Mouse (Mus musculus) left cerebral cortex, adult 9 months (tissue): ENCODE measurements around the gene Lrwd1.
A peak's percentile ranks its signal among the peaks of the same experiment; 100 is the strongest.
"Not testable (repeated sequence)": the region's sequence is repeated elsewhere in the genome, so short reads cannot be mapped to it uniquely, and the experiment has no call there.

Source experiments
- DNase-seq, 2 experiments: peaks; one replicate each; pipeline ENCODE4 v3.0.0; 2022; ENCODE audit warnings: low spot score in 2 of 2

The Lrwd1 gene

DNA sequence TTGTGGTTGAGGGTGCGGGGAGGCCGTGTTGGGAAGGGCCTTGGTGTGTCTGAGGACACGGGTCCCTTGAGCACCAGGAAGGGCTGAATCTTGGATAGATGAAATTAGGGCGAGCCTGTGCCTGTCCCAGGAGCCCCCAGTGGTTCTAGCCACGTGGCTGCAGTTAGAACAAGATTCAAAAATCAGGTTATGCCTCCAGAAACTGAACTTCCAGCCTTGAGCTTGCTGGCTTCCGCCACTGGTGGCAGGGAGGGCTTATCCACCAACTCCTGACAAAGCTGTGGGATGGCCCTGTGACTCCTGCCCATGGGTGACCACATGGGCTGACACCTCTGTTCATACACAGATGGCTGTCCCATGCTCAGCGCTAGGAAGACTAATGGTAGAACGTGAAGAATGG, 11.8 kb upstream of the Lrwd1 start:
- no peak for DNase-seq

DNA sequence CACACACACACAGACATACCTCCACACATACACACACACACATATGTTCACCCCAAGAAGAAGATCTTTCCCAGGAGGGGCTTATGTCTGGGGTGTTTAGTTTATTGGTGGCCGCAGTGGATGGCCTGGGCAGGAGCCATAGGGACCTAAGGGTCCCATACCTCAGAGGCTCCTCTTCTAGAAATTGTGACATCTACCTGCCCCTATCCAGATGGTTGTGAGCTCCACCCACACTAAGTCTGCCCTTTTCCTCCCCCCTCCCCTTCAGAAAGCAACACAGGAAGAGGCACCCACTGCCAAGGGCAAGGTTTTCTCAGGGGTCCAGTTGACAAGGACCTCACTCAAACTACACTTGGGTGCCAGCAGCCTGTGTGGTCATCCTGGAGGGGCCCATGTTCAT, 11.1 kb upstream of the Lrwd1 start:
- no peak for DNase-seq

DNA sequence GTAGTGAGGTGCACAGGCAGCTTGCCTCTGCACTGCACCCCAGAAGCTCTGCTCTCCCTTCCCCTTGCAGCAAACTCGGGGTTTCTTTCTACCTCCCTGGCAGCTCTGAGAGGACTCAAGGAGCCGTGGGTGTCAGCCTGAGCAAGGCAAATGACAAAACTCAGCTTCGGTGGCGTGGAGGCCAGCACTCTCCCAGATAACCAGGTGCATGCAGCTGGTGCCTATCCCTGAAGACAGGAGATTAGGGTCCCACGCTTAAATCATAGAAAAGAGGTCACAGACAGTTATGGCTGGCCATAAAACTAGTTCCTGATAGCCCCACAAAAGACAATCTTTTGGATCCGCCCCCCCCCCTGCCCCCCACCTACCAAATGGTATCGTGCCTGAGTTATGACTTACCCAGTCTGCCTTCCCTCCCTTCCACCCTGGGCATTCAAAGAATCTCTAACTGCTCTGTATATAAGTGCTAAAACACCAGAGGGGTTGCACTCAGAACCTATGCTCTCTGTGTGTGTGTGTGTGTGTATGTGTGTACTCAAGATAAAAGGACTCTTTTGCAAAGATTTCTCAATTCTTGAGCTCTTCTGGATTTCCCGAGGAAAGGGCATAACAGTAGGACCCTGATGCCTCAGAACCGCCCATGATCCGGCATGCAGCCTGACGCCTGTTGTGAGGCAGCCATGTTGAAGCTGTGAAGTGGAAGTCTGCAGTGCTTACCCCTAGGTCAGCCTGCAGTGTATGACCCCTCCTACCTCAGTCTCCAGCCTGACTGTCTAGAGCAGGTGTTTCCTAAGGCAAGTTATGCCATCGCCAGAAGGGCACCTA, 8.9 kb upstream of the Lrwd1 start:
- no peak for DNase-seq

- DNase-seq: no peak
Observed at GRCm38 (mm10) chr5:136143161-136143755, 7.4 kb upstream of the Lrwd1 start.

DNA sequence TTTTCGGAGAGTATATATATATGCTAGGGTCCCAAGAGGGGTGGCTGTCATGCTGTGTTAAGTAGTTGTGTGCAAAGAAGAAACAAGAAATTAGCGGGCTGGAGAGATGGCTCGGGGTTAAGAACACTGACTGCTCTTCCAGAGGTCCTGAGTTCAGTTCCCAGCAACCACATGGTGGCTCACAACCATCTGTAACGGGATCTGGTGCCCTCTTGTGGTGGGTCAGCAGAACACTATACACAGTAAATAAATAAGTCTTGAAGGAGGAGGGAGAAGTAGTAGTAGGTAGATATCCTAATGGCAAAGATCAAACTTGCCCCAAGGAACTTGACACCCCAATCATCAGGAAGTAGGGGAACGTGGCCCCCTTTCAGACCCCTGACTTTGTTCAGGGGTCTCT, 6.9 kb upstream of the Lrwd1 start:
- DNase-seq: no peak

DNA sequence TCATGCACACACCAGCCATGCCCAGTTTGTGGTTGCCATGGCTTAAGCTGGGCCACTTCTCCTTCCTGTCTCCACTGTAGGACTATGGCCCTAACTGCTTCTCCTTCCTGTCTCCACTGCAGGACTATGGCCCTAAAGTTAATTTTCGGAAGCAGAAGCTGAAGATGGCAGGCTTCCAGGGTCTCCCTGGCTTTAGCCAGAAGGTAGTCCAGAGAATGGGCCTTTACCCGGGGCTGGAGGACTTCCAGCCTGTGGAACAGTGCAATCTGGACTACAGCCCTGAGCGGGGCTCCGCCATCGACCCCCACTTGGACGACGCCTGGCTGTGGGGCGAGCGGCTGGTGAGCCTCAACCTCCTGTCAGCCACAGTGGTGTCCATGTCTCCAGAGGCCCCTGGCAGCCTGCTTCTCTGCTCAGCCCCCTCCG, 4.2 kb upstream of the Lrwd1 start:
- DNase-seq: no peak

- DNase-seq: no peak
Observed at GRCm38 (mm10) chr5:136139393-136139792, 3.5 kb upstream of the Lrwd1 start.

GRCm38 (mm10) chr5:136137658-136138274, 1.9 kb upstream of the Lrwd1 start:
- peak in 1 of 2 experiments; percentile 27 for DNase-seq

GRCm38 (mm10) chr5:136136292-136136990, 567 bp upstream of the Lrwd1 start:
- no peak for DNase-seq

- DNase-seq: no peak
Observed at GRCm38 (mm10) chr5:136122165-136122564, 13.7 kb downstream of the Lrwd1 start.

- no peak for DNase-seq
Observed at GRCm38 (mm10) chr5:136116784-136117112, 19.1 kb downstream of the Lrwd1 start.

GRCm38 (mm10) chr5:136115891-136116783, 19.7 kb downstream of the Lrwd1 start, which contains the start of gene Polr2j:
Polr2j (plus strand) TSS chr5:136116631.
- DNase-seq: peak; percentile 90 to 98

DNA sequence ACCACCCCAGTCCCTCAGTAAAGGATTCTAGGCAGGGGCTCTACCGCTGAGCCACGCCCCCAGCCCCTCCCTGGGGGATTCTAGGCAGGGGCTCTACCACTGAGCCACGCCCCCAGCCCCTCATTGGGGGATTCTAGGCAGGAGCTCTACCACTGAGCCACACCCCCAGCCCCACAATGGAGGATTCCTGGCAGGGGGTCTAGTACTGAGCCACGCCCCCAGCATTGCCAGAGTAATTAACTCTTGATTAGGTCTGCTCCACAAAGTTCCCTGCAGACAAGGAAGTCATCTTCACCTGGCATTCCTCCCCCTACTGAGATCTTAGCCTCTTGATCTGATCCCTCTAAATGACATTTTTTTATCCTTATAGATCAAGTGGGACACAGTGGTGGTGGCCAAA, 22.3 kb downstream of the Lrwd1 start:
- DNase-seq: not testable (repeated sequence)

DNA sequence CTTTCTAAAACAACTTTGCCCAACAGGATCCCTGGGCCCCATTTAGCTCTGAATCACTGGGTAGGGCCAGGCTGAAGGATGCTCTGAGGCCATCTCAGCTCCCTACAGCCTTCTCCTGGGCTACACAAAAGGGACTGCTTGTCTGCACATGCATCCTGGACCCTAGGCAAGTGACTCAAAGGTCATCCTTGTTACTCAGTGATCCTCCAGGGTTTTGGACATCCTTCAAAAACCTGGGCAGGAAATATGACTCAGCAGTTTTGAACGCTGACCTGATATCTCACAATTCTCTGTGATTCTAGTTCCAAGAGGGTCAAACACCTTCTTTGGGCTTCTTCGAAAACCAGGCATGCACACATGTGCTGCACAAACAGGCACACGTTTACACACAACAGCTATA, 26.8 kb downstream of the Lrwd1 start:
- DNase-seq: no peak

DNA sequence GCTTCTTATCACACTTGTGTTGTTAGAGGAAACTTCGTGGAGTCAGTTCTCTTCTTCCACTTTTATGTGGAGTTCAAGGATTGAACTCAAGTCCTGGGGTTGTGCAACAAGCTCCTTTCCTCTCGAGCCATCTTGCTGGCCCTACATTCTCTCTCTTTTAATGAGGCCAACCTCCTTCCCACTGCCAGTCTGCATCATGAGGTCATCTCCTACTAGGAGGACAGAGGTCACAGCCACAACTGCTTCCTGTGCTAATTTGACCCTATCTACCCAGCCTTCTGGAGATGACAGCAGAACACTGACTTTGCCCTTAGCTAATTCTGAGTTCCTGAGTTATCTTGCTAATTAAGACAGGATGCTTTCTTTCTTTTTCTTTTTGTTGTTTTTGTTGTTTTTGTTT, 27.4 kb downstream of the Lrwd1 start:
- no peak for DNase-seq

- DNase-seq: no peak
Observed at GRCm38 (mm10) chr5:136104511-136104910, 31.4 kb downstream of the Lrwd1 start.

DNA sequence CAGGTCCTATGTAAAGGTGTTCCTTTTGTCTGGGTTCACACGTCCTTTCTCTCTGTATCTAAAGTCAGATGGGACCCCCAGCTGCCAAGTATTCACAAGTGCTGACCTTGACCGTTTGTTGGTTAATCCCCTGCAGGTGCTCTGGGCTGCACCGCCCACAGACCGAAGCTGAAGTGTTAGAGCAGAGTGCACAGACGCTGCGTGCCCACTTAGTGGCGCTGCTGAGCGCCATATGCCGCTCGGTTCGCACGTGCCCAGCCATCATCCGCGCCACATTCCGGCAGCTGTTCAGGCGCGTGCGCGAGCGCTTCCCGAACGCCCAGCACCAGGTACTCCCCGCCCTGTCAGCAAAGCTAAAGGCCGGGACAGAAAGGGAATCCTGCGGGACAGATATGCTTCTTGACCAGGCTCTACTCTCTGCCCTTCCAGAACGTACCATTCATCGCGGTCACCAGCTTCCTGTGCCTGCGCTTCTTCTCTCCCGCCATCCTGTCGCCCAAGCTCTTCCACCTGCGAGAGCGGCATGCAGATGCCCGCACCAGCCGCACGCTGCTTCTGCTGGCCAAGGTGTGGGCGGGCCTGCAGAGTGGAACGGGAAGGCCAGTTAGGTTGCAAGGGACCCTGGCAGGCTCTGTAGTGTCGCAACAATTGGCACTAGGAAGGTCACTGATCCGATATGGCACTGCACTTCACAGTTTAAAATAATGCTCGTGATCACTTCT, 33.6 kb downstream of the Lrwd1 start:
- DNase-seq: peak; percentile 36 to 63

GRCm38 (mm10) chr5:136098536-136098935, 37.3 kb downstream of the Lrwd1 start:
- DNase-seq: no peak

DNA sequence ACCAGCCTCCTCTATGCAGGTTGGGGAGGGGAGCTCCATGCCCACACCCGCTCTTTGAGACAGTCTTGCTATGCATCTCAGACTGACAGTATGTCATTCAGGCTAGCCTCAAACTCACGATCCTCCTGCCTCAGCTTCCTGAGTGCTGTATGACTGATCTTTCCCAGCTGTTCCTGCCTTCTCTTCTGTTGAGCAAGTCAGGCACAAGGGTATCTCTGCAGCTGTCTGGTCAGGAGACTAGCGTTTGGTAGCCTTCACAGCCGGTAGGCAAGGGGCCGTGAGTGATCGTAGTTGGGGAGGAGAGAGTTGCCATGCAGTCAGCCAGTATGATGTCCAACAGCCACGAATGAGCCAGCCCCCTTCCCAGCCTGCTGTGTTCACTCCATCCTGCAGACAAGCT, 40.8 kb downstream of the Lrwd1 start:
- no peak for DNase-seq

GRCm38 (mm10) chr5:136094249-136095010, 41.4 kb downstream of the Lrwd1 start:
- DNase-seq: no peak
